Mouse (Mus musculus) CD8-positive naive resting alpha-beta T cell, adult 2 months (primary cell): ENCODE results near the gene Gm45808.
A peak's percentile ranks its signal among the peaks of the same experiment; 100 is the strongest.
"Not testable (repeated sequence)": the region's sequence is repeated elsewhere in the genome, so short reads cannot be mapped to it uniquely, and the experiment has no call there.

Experiments
- DNase-seq, 2 experiments: peaks; one replicate each; pipeline ENCODE4 v3.0.0; 2022; ENCODE audit warnings: low read depth in 2 of 2, low spot score in 2 of 2

The Gm45808 gene

GRCm38 (mm10) chr7:45509912-45510787 is 23.5 kb upstream of the Gm45808 start, which contains the start of gene Nucb1:
Gene Nucb1 (minus strand): TSS chr7:45510406.
- DNase-seq, result peak; percentile 82 to 91

GRCm38 (mm10) chr7:45509181-45509882 is 22.7 kb upstream of the Gm45808 start:
- no peak for DNase-seq

- DNase-seq, result no peak
These were observed 21.9 kb upstream of the Gm45808 start for GRCm38 (mm10) chr7:45508561-45508960.

- DNase-seq, result no peak
These were observed 21.0 kb upstream of the Gm45808 start for GRCm38 (mm10) chr7:45507583-45507982.

- no peak for DNase-seq
These were observed 11.8 kb upstream of the Gm45808 start for GRCm38 (mm10) chr7:45498427-45498826.

GRCm38 (mm10) chr7:45494548-45494947 is 7.9 kb upstream of the Gm45808 start:
- no peak for DNase-seq

- DNase-seq, result no peak
These were observed 6.3 kb upstream of the Gm45808 start for GRCm38 (mm10) chr7:45492951-45493350.

GRCm38 (mm10) chr7:45492225-45492844 is 5.7 kb upstream of the Gm45808 start:
- no peak for DNase-seq

GRCm38 (mm10) chr7:45491264-45491663 is 4.7 kb upstream of the Gm45808 start:
- DNase-seq, result no peak

- DNase-seq, result no peak
These were observed 4.2 kb upstream of the Gm45808 start for GRCm38 (mm10) chr7:45490822-45491221.

GRCm38 (mm10) chr7:45489578-45489977 is 3.0 kb upstream of the Gm45808 start:
- no peak for DNase-seq

GRCm38 (mm10) chr7:45488293-45489204 is 1.9 kb upstream of the Gm45808 start, which contains the start of gene Dhdh:
Gene Dhdh (minus strand): TSS chr7:45488805.
- no peak for DNase-seq

GRCm38 (mm10) chr7:45487861-45488292 is 1.3 kb upstream of the Gm45808 start:
- DNase-seq, result no peak

GRCm38 (mm10) chr7:45486158-45486557 is 453 bp downstream of the Gm45808 start:
- no peak for DNase-seq

GRCm38 (mm10) chr7:45484985-45485384 is 1.6 kb downstream of the Gm45808 start:
- not testable (repeated sequence) for DNase-seq

GRCm38 (mm10) chr7:45482166-45482565 is 4.4 kb downstream of the Gm45808 start:
- no peak for DNase-seq

- peak in 1 of 2 experiments; percentile 49 for DNase-seq
These were observed 5.2 kb downstream of the Gm45808 start, which contains the start of gene Tulp2 for GRCm38 (mm10) chr7:45481374-45481927. Gene Tulp2 (plus strand): TSS chr7:45481877.

GRCm38 (mm10) chr7:45480310-45480709 is 6.3 kb downstream of the Gm45808 start:
- DNase-seq, result not testable (repeated sequence)

- DNase-seq, result no peak
These were observed 7.8 kb downstream of the Gm45808 start for GRCm38 (mm10) chr7:45478774-45479173.

- DNase-seq, result peak; percentile 42 to 64
These were observed 9.6 kb downstream of the Gm45808 start for GRCm38 (mm10) chr7:45477003-45477402.
